Mouse (Mus musculus) urinary bladder, postnatal 4 days (tissue): ENCODE measurements at regions not wholly inside any gene's neighbourhood (a gene's known extent, or its start where the extent isn't known, plus 50 kb on each side); places are given as distances from the start of the nearest gene placed in this dataset.

Source experiments
- DNase-seq, 2 experiments: peaks; one replicate each; pipeline ENCODE4 v3.0.0; 2021 to 2022; ENCODE audit warnings: low spot score in 2 of 2

DNA sequence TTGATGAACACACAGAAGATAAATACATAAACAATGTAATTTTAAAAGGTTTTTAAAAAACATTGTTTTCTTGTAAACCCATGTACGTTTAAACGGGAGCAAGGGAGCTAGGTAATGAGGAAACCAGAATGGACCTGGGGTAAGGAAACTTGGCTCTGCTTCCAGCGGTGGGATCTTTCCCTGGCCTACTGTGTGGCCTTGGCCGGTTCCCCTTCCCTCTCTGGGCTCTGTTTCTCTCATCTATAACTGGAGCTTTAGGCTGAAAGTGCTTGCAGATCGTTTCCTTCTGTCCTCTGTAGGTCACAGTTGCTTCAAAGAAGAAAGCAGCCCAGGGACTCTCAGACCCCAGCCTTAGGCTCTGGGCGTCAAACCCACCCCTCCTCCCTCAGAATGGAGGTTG is 285.1 kb upstream of the Zmiz1 start:
- no peak for DNase-seq

DNA sequence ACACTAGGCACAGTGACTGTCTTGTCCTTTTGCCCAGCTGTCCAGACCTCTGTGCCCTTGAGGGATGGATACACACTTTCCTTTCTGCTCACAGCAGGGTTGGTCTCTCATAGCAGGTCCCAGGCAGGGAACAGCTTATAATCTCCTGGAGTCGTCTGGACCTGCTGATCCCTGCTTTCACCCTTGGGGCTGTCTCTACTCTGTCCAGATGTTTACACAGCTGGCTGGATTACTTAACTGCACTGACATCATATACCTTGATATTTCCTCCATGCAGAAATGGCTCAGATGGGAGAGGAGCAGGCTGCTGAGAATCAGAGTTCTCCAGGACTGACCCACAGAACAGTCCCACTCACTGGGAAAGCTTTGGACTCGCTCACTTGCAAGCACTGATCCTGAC is 284.6 kb upstream of the Zmiz1 start:
- DNase-seq: no peak

DNA sequence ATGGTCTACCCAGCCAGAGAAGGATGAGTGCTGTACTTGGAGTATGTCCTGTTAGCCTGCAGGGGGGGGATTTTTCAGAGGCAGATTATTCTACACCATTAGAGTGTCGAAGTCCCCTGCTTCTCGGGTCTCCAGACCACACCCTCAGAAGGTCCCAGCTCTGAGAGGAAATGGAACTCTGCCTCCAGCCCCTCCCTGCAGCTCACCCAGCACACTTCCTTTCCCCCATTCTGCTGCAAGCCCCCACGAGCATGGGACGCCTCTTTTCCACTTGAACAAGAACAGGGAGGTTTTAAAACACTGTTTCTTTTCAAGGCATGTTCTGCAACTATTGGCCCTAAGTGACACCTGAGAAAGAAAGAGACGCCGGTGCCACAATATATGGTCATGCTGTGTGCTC is 282.8 kb upstream of the Zmiz1 start:
- DNase-seq: no peak

DNA sequence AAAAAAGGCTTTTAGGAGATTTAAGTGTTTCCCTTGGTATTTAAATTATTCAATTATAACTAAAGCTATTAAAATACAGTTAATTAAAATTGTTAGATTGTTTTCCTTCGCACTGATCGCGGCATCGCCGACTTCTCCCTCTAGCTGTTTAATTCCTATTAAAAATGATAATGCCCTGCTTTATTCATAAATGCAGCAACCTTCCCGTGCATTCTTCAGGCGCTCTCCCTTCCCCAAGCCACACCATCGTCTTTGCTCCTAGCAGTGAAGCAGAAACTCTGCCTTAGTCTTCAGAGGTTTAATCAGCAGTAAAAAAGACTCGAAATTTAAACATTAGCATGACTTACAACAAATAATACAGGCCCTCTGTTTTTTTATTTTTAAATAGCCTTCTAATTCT is 278.9 kb upstream of the Zmiz1 start:
- DNase-seq: no peak

DNA sequence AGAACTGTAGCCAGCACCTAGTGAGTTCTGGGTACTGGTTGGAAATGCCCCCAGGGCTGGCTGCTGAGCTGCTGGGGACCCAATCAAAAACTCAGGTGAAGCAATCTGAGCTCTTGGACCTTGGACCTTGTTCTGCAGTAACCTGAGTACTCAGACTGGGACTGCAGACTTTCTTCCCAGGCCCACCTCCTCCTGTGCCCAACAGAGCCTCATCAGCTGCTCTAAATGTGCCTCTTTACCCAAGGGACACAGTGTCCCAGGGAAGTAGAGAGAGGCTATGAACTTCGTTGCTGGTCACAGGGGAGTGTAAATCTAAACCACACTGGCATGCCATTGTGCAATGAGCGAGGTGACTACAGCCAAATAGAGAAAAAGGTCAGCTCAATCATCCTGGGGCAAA is 277.6 kb upstream of the Zmiz1 start:
- no peak for DNase-seq

DNA sequence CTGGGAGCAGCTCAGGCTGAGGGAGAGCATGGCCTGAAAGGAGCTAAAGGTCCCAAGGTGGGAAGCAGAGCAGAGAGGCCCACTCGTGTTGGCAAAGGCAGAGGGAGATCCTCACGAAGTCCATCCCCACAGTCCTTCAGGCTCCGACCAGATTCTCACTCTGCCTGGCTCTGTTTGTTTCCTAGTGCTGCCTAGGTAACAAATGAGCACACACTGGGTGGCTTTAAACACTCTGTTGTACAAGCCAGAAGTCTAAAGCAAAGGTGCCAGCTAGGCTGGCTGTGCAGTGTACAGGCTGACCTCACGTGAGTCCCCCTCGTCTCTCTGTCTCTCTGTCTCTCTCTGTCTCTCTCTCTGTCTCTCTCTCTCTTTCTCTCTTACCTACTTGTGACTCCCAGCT is 274.9 kb upstream of the Zmiz1 start:
- no peak for DNase-seq

DNA sequence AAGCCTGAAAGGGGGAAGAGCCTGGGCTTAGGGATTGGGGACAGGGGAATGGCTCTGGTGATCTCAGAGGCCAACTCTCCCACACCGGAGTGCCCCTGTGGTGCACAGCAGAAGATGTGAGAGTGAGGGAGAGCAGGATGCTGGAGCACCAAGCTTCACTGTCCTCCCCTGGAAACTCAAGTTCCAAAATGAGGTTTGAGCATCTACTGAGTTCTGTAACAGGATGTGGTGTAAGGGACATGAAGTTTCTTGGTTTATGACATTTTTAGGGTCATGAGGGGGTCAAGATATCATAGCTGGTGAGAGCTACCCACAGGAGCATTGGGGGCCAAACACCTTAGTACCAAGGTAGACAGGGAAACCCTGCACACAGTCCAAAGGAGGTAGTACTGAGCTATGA is 274.1 kb upstream of the Zmiz1 start:
- DNase-seq: no peak

DNA sequence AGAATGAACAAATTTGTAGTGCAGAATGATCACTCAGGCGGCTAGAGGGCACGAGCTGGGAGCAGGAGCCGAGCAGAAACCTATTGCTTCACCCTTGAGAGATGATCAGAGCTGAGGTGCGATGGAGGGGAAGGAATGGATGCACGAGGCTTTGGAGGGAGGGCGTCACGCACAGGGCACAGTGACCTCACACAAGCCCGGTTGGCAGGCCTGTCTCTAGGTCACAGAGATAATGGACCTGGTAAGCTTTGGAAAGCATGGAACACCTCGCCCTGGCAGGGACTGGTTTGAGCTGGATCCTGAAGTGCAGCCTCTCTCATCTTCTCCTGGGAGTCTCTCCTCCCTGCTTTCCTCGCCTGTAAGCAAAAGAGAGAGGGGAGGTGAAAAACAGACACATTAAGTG is 273.4 kb upstream of the Zmiz1 start:
- no peak for DNase-seq

DNA sequence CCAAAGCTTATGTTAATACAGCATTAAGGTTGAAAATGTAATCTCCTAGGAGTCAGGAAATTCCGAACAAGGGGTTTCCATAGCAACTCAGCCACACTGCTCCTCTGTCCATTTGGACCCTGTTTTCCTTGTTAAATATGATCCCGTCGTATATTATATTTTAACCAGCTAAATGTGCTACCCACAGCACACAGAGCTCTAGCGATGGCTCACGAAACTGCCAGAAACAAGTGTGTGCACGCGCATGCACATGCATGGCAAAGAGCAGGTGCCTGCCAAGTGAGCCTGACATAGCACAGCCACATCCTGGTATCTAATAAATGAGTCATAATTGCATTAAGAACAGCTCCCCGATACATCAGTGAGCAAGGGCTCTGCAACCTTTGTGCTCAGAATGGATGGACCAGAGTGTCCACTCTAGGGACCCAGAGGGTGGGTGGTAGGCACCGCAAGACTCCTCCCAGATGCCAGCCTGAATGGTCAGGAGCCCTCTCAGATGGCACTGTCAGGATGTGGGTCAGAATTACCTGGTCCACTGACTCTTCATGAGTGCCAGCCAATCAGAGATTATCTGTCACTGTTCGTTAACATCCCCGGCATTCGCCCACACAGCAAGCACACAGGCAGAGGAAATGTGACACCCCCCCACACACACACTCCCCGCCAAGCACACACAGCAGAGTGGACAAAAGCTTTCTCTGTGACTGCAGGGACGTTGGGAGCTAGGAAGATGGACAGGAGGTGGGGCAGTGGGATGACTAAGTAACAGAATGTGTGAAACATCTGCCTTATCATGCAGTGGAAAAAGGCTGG is 272.8 kb upstream of the Zmiz1 start:
- no peak for DNase-seq

DNA sequence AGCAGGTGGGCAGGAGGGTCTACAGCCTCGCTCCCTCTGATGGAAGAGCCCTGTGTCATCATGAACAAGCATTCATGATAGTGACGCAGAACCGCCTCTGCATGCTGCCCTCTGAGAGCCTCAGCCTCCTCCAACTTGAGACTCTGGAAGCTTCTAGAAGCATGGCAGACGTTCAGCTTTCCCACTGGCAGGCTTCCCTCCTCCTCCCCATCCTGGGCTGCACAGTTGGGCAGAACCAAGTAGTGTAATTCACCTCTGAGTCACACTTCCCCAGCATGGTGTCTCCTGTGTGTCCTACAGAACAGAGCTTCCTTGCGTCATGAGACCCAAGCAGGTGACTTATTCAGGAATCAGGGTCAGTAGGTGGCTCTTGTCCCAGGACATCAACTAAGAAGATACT is 271.3 kb upstream of the Zmiz1 start:
- no peak for DNase-seq

DNA sequence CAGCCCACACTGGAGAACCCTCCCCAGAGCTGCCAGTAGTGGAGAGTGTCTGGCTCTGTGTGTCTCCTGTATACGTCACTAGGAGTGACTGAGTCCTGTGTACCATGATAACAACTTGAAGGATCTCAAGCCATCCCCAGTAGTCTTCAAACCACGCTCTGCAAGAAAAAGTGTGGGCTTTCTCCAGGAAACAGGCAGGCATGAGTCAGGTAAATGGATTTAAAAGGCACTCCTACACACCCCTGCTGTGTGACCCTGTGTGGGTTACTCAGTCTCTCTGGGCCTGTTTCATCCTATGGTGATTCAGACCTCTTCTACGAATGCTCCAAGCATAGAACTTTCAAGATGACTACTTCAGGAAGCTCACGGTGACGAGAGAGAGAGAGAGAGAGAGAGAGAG is 269.7 kb upstream of the Zmiz1 start:
- no peak for DNase-seq

DNA sequence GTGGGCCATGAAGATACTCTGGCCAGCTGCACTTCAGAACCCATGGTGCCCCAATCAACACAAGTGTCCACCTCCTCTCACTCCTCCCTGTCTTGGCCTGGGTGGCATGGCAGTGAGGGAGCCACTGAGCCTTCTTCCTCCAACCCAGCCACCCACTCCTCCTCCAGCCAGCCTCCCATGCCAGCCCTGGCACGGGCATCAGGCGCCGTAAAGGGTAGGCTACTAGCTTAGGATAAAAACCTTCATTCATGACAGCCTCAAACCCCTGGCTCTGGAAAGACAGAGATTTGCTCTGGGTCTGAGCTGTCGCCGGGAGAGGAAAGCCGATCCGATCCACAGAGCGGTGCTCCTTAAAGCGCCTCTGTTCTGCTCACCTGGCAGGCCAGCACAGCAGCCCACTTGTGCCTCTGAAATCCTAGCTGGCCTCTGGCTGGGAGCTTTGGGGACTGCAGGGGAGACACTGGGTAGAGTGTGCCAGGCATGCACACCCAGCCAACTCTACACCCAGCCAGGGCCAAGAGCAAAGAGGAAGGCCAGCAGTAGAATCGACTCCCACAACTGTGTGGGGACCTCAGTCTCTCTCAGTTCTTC is 268.2 kb upstream of the Zmiz1 start:
- no peak for DNase-seq

DNA sequence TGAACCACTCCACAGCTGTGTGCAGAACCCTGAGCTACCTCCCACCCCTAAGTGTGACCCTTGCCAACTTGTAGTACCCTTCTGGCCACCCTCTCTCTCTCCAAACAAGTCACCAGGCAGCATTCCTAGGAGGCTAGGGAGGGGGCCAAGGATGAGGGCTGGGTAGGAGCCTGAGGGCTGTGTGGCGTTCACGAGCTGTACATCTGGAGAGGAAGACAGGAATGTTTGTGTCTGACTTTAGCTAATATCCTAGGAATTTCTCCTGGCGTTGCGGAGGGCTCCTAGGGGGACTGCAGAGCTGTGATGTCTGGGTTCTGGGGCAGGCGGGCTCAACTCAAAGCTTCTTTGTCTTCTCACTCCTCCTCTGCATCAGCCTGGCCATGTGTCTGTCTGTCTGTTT is 262.2 kb upstream of the Zmiz1 start:
- DNase-seq: no peak

DNA sequence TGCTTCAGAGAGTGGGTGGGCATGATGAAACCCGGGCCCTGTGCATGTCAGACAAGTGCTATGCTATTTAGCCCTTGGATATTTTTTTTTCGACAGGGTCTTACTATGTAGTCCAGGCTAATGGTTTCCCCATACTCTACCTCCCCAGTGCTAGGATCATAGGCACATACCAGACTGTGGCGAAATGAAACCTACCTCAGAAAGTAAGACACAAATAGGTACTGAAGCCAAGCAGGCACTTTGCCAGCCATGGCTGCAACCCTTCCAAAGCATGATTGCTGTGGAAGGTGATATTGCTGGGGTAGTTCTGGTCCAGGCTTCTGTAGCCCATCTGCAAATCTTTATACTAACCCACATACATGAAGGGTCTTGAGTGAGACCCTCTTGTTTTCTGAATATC is 259.1 kb upstream of the Zmiz1 start:
- no peak for DNase-seq

DNA sequence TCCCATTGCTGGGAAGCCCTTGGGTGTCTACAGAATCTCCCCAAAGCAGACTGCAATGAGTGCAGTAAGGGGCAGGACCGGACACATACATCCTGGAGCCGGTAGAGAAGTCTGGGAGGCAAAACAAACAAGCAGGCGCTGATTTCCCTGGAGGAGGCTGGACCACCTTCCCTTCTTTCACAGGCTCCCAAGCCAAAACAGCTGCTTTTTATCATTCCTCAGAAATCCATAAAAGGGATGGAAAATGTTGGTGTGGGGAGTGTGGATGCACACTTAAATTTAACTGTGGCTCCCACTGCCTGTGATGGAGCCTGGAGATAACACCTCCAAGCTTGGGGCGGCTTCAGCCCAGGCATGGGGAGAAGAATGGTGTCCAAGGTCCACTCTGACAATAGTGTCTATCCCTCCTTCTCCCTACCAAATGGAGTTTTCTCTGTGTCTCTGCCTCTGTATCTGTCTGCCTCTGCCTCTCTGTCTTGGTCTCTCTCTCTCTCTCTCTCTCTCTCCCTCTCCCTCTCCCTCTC is 258.3 kb upstream of the Zmiz1 start:
- no peak for DNase-seq

DNA sequence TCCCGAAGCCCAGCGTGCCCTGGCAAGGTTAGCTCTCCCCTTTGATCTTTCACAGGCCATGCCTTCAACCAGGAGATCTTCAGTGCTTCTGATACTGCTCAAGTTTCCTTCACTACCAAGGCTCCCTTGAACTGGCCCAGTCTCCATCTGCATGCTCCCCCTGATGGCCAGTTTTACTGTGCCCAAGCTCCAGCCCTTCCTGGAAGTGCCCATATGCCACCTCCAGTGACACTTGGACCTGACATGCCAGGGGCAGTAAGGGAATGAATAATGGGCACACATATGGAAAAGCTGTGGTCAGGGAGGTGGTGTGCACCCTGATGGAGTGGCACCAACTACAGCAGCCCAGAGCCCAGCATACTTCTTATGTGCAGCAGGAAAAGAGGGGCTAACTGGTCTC is 256.7 kb upstream of the Zmiz1 start:
- no peak for DNase-seq

DNA sequence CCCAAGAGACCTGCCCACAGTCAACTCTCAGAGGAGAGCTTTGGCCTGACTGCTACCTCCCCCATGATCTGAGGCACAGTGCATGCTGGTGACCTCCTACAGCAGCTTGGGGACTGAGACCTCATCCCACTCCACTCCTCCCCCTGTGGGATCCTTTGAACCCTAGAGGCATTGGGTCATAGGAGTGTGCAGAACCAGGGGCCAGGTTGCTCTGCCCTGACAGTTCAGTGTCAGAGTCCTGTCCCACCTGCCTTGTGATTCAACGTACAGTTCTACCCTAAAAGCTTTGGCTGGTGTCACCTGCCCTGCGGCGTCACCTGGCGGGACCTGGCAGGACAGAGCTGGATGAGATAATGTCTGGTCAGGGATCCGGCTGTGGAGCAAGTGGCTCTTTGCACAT is 254.9 kb upstream of the Zmiz1 start:
- no peak for DNase-seq

DNA sequence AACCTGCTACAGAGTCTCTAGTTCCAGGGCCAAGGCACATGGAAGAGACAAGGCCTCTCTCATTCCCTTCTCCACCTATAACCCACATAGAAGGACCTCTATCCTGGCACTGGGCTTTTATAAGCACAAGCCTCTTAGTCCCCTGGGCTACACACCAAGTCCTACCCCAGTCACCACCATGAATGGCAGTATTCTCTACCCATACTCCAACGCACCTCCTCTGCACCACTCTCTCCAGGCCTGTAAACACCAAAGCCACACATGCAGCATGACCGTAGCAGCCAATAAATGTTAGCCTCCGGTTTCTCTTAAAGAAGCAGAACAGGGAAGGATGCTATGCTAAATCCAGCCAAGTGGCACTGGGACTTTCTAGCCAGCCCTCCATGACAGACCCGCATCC is 252.1 kb upstream of the Zmiz1 start:
- DNase-seq: no peak

DNA sequence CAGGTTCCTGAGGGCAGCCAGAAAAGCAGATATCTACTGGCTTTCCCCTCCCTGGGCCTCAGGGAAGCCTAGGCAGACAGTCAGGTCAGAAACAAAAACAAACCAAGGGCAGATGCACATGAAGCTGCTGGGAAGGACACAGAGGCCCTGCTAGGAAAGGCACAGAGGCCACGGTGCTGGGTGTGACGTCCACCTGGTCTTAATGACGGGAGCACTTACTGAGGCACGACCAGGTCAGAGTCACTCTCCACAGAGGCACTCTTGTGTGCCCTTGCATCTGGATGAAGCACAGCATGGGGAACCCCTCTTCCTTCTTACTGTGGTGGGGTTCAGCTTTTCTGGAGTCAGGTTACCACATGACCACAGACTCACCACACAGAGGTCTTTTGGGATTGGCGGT is 251.6 kb upstream of the Zmiz1 start:
- DNase-seq: no peak

DNA sequence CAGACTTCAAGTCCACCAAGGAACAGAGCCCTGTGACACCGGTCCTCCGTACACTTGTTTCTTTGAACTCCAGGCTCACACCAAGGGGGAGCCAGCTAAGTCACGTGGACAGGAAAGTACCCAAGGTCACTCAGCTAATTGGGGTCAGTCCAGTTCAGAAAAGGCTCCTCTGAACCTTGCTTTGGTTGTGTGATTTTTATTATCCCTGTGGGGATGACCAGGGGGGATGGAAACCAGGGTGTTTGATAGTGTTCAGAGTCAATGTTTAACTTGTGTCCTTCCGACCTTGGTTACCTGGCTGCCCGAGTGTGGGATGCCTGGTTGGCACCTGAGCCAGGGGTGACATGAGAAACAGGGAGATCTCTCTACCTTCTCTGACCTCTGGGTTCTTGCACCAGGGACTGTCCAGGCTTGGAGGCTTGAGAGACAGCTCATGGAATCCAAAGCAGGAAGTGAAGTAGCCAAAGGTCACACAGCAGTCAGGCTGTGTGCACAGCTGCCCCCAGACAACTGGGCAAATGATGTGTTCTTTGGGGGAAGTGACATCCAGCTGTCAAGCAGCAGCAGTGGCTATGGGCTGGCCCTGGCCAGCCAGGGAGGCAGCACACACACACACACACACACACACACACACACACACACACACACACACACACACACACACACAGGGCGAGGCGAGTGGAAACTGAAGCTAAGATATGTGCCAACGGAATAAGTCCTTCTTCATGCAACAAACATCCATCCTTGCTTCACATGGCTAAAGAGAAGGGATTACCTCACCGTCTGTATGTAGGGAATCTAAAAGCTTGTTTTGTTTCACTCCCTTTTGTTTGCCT is 250.5 kb upstream of the Zmiz1 start:
- no peak for DNase-seq

DNA sequence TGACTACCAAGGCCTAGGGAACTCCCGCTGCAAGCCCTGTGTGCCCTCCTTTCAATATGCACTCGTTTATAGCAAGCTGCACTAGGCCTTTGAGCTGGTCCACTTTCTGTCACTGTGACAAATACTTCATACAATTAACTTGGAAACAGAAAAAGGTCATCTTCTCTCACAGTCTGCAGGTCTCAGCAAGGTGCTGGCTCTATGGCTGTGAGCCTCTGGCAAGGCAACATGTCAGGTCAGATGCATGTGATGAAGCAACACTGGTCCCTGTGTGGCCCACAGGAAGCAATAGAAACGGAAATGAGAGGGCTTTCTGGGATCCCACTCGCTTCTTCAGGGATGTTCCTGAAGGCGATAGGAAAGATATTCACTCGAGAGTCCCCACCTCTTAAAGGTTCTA is 245.9 kb upstream of the Zmiz1 start:
- DNase-seq: no peak

DNA sequence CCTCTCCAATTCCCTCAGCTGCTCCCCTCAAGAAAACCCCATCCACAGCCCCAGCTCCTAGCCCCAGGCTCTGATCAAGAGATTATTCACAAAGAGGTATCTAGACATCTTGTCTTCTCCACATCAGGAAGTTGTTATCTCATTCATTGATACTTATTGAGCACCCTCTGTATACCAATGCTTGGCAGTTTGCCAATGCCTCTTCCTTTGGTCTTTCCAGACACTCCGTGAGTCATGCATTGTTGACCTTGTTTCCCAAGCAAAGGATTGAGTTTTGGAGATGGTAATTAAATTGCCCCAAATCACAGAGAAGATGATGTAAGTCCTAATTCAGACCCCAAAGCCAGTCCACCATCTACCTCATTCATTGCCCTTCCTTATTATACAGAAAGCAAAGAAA is 235.9 kb upstream of the Zmiz1 start:
- DNase-seq: no peak

DNA sequence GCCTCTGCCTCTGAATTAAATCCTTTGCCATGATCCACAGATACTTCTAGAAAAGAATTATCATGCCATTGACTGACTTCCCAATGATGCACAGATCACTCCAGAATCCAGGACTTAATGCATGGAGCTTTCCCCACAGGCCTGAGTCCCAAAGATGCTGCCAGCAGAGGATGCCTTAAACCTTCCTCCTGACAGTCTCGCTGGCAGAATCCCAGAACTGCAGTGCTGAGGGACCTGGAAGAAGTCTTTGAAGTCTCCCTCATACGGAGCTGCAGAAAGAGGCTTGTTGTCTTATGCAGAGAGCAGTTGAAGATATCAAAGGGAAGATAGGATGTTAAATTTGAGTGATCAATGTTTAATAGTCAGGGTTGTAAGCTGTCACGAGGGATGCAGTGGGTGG is 233.8 kb upstream of the Zmiz1 start:
- no peak for DNase-seq
